Mouse (Mus musculus) limb, embryonic 14.5 days (tissue): ENCODE results near the gene Ttc7. TPM values are rescaled to one million over a fixed set of nuclear protein-coding genes. Genes with fewer than 3 reads are reported as not detected.
A peak's percentile ranks its signal among the peaks of the same experiment; 100 is the strongest.

Experiments used
- ATAC-seq: fragments of 200-750 bp; cut with Nextera tagmentation; 2 replicates; pipeline ENCODE4 v1.8.0; 2017; ENCODE audit warnings: low read depth, moderate number of reproducible peaks, moderate TSS enrichment; ENCODE audit not compliant: low FRiP score
- DNase-seq: peaks from one replicate; pipeline ENCODE4 v3.0.0-alpha.2; 2015; ENCODE audit warnings: low spot score
- H3K27ac ChIP-seq: fragments of 300-500 bp; sonication (generic); replicated peaks from 2 replicates; pipeline ENCODE4 v1.5.1; 2014; ENCODE audit warnings: low read depth, mild to moderate bottlenecking, low read length, moderate library complexity, mixed read lengths
- H3K27me3 ChIP-seq: fragments of 300-500 bp; sonication (generic); 2 replicates; pipeline ENCODE4 v1.6.1; 2014; ENCODE audit warnings: low read length, mixed read lengths; ENCODE audit not compliant: control insufficient read depth, insufficient read depth
- H3K36me3 ChIP-seq: fragments of 300-500 bp; sonication (generic); 2 replicates; pipeline ENCODE4 v1.6.1; 2014; ENCODE audit warnings: mild to moderate bottlenecking, low read length, moderate library complexity, mixed read lengths; ENCODE audit not compliant: control insufficient read depth, insufficient read depth
- H3K4me1 ChIP-seq: fragments of 300-500 bp; sonication (generic); 2 replicates; pipeline ENCODE4 v1.6.1; 2014; ENCODE audit warnings: antibody characterized with exemption, low read length, mixed read lengths; ENCODE audit not compliant: control insufficient read depth, insufficient read depth
- H3K4me2 ChIP-seq: fragments of 300-500 bp; sonication (generic); replicated peaks from 2 replicates; pipeline ENCODE4 v1.6.1; 2014; ENCODE audit warnings: low read depth, mild to moderate bottlenecking, low read length, moderate library complexity; ENCODE audit not compliant: severe bottlenecking
- H3K4me3 ChIP-seq: fragments of 300-500 bp; sonication (generic); replicated peaks from 2 replicates; pipeline ENCODE4 v1.5.1; 2014; ENCODE audit warnings: low read length
- H3K9ac ChIP-seq: fragments of 300-500 bp; sonication (generic); 2 replicates; pipeline ENCODE4 v1.6.1; 2014; ENCODE audit warnings: mild to moderate bottlenecking, low read depth, low read length, moderate library complexity; ENCODE audit not compliant: severe bottlenecking
- H3K9me3 ChIP-seq: fragments of 300-500 bp; sonication (generic); 2 replicates; pipeline ENCODE4 v1.6.1; 2016; ENCODE audit warnings: low read length; ENCODE audit not compliant: control insufficient read depth
- POLR2A ChIP-seq: fragments of 200-500 bp; IDR thresholded peaks from 2 replicates; pipeline ENCODE4 v1.8.0; 2012; ENCODE audit warnings: inconsistent platforms, mild to moderate bottlenecking, moderate library complexity, borderline replicate concordance; ENCODE audit not compliant: insufficient read depth, insufficient read length; ENCODE audit errors: extremely low read depth
- WGBS: fragments of 180-500 bp; shearing (Covaris S2); extraction: QIAGEN DNeasy Blood & Tissue Kit; methylation state at CpG from one replicate; pipeline ENCODE4 v1.1.7; 2014; 5-methylcytosine and 5-hydroxymethylcytosine counted together
- polyA plus RNA-seq, 2 experiments: library from polyadenylated mRNA; depleted of rRNA in 1 of 2; stranded (reverse) in 1 of 2; unstranded in 1 of 2; fragments of >200 nt; fragmentation: Nextera tagmentation in 1 of 2; extraction: Ambion mirVana in 1 of 2; gene quantifications; 2 replicates each; pipeline versions ENCODE4 v1.2.1 to v1.2.3; 2012 to 2014

Ttc7 gene
- polyA plus RNA-seq, 2 experiments, result 7.8 to 9.4 TPM

- Histone ChIP-seq H3K4me2 (no peak overlapping the region), H3K4me3 (no peak overlapping the region), H3K36me3 (no peaks in the 10 kb centered on the region), H3K9ac (no peak overlapping the region), H3K27me3 (no peaks in the 10 kb centered on the region), H3K4me1 (peaks cover 45% of the 10 kb centered on the region), H3K9me3 (no peaks in the 10 kb centered on the region), H3K27ac (0 out of 2 replicates have a peak overlapping the region, but pooled peaks have one; percentile 22)
- ATAC-seq (no peak), DNase-seq (no peak)
- TF ChIP-seq POLR2A, result no peak
- 60% methylated on average over 6 of the region's 6 CpGs for WGBS
Measured at GRCm38 (mm10) chr17:87377536-87377935, 94.8 kb downstream of the Ttc7 start.

GRCm38 (mm10) chr17:87378354-87379159 lies 95.9 kb downstream of the Ttc7 start:
- H3K9me3 ChIP-seq, result no peaks in the 10 kb centered on the region
- no peak for TF ChIP-seq POLR2A
- peaks cover 45% of the 10 kb centered on the region for H3K4me1 ChIP-seq
- no peaks in the 10 kb centered on the region for H3K36me3 ChIP-seq
- H3K4me2 ChIP-seq, result no peak overlapping the region
- H3K27me3 ChIP-seq, result no peaks in the 10 kb centered on the region
- no peak overlapping the region for H3K4me3 ChIP-seq
- DNase-seq (no peak), ATAC-seq (no peak)
- WGBS, result 55% methylated on average over 16 of the region's 16 CpGs
- no peak overlapping the region for H3K9ac ChIP-seq
- H3K27ac ChIP-seq, result peak overlapping the region; percentile 13; the same call in 1 of the 2 replicates

- no peaks in the 10 kb centered on the region for H3K36me3 ChIP-seq
- TF ChIP-seq POLR2A, result no peak
- no peaks in the 10 kb centered on the region for H3K9me3 ChIP-seq
- DNase-seq (no peak), ATAC-seq (no peak)
- no peak overlapping the region for H3K4me2 ChIP-seq
- no peaks in the 10 kb centered on the region for H3K27me3 ChIP-seq
- 77% methylated on average over 11 of the region's 11 CpGs for WGBS
- no peak overlapping the region; the same call in 1 of the 2 replicates for H3K27ac ChIP-seq
- no peak overlapping the region for H3K9ac ChIP-seq
- H3K4me1 ChIP-seq, result peaks cover 45% of the 10 kb centered on the region
- H3K4me3 ChIP-seq, result no peak overlapping the region
Measured at GRCm38 (mm10) chr17:87379160-87379624, 96.5 kb downstream of the Ttc7 start.

- ATAC-seq, result no peak
- H3K4me1 ChIP-seq, result peaks cover 45% of the 10 kb centered on the region
Measured at GRCm38 (mm10) chr17:87379821-87380220, 97.1 kb downstream of the Ttc7 start.

GRCm38 (mm10) chr17:87380681-87381080 lies 98.0 kb downstream of the Ttc7 start:
- 86% methylated on average over 9 of the region's 9 CpGs for WGBS
- no peaks in the 10 kb centered on the region for H3K9me3 ChIP-seq
- no peak overlapping the region for H3K9ac ChIP-seq
- H3K27me3 ChIP-seq, result no peaks in the 10 kb centered on the region
- H3K4me2 ChIP-seq, result no peak overlapping the region
- H3K27ac ChIP-seq, result no peak overlapping the region
- no peak for TF ChIP-seq POLR2A
- no peaks in the 10 kb centered on the region for H3K36me3 ChIP-seq
- ATAC-seq, result no peak
- no peak overlapping the region for H3K4me3 ChIP-seq
- H3K4me1 ChIP-seq, result peaks cover 43% of the 10 kb centered on the region
- DNase-seq, result no peak

More at GRCm38 (mm10) chr17:87379821-87380220, 97.1 kb downstream of the Ttc7 start:
- Histone ChIP-seq H3K4me3 (no peak overlapping the region), H3K4me2 (no peak overlapping the region), H3K27me3 (no peaks in the 10 kb centered on the region), H3K9ac (peak overlapping the region; percentile 21; the same call in 1 of the 2 replicates), H3K9me3 (no peaks in the 10 kb centered on the region), H3K27ac (peak overlapping the region; percentile 40; the same call in 1 of the 2 replicates), H3K36me3 (no peaks in the 10 kb centered on the region)
- no peak for TF ChIP-seq POLR2A
- 18% methylated on average over 8 of the region's 10 CpGs for WGBS
- DNase-seq, result no peak
